Mouse (Mus musculus) myocyte (in vitro differentiated cells): ENCODE data around the gene Hjurp. TPM values are rescaled to one million over a fixed set of nuclear protein-coding genes. Genes with fewer than 3 reads are reported as not detected.

ENCODE experiments used
- H3K27me3 ChIP-seq: one replicate; pipeline ENCODE4 v1.6.1; 2011; ENCODE audit not compliant: control insufficient read depth, insufficient read depth, insufficient read length
- H3K36me3 ChIP-seq: one replicate; pipeline ENCODE4 v1.6.1; 2011; ENCODE audit not compliant: control insufficient read depth, insufficient read depth
- H3K4me2 ChIP-seq: one replicate; pipeline ENCODE4 v1.6.1; 2011; ENCODE audit warnings: low read depth, control low read depth
- H3K4me3 ChIP-seq: one replicate; pipeline ENCODE4 v1.5.1; 2011; ENCODE audit warnings: mild to moderate bottlenecking, control low read depth, moderate library complexity
- H3K79me2 ChIP-seq: one replicate; pipeline ENCODE4 v1.6.1; 2011; ENCODE audit not compliant: control insufficient read depth, insufficient read depth
- H3ac ChIP-seq: one replicate; pipeline ENCODE4 v1.6.1; 2011; ENCODE audit not compliant: control insufficient read depth, insufficient read length
- CEBPB ChIP-seq: IDR thresholded peaks from 2 replicates; pipeline ENCODE4 v1.6.1; 2011; ENCODE audit warnings: mild to moderate bottlenecking, moderate library complexity; ENCODE audit not compliant: poor library complexity, insufficient read depth, severe bottlenecking
- E2F4 ChIP-seq: IDR thresholded peaks from one replicate; pipeline ENCODE4 v1.6.1; 2011; ENCODE audit warnings: mild to moderate bottlenecking, control low read depth, moderate library complexity; ENCODE audit not compliant: insufficient read depth
- MAX ChIP-seq: IDR thresholded peaks from one replicate; pipeline ENCODE4 v1.6.1; 2011; ENCODE audit warnings: low read depth, mild to moderate bottlenecking, control low read depth
- MYOD1 ChIP-seq, 3 experiments: IDR thresholded peaks; one replicate each; pipeline ENCODE4 v1.6.1; 2011; ENCODE audit warnings: control low read depth in 2 of 3, low read depth in 2 of 3, mild to moderate bottlenecking in 2 of 3, moderate library complexity in 1 of 3; ENCODE audit not compliant: insufficient read length in 2 of 3, control insufficient read depth in 1 of 3
- MYOG ChIP-seq, 3 experiments: IDR thresholded peaks; one replicate each; pipeline ENCODE4 v1.6.1; 2011; ENCODE audit warnings: control low read depth in 2 of 3, low read depth in 2 of 3, mild to moderate bottlenecking in 2 of 3; ENCODE audit not compliant: insufficient read length in 2 of 3, control insufficient read depth in 1 of 3, insufficient read depth in 1 of 3
- POLR2A ChIP-seq: IDR thresholded peaks from one replicate; pipeline ENCODE4 v1.6.1; 2011; ENCODE audit warnings: low read depth, mild to moderate bottlenecking, control low read depth, moderate library complexity; ENCODE audit not compliant: insufficient read length
- POLR2AphosphoS2 ChIP-seq: IDR thresholded peaks from one replicate; pipeline ENCODE4 v1.6.1; 2011; ENCODE audit warnings: low read depth, control low read depth; ENCODE audit not compliant: insufficient read length
- REST ChIP-seq: IDR thresholded peaks from one replicate; pipeline ENCODE4 v1.6.1; 2011; ENCODE audit warnings: mild to moderate bottlenecking, control low read depth, moderate library complexity; ENCODE audit not compliant: insufficient read depth, insufficient read length
- SRF ChIP-seq: IDR thresholded peaks from one replicate; pipeline ENCODE4 v1.6.1; 2011; ENCODE audit warnings: low read depth; ENCODE audit not compliant: control insufficient read depth, insufficient read length
- TCF12 ChIP-seq: IDR thresholded peaks from one replicate; pipeline ENCODE4 v1.6.1; 2011; ENCODE audit warnings: mild to moderate bottlenecking, control low read depth; ENCODE audit not compliant: poor library complexity, insufficient read depth, severe bottlenecking
- TCF3 ChIP-seq: IDR thresholded peaks from one replicate; pipeline ENCODE4 v1.6.1; 2011; ENCODE audit warnings: low read depth, control low read depth; ENCODE audit not compliant: insufficient read length
- USF1 ChIP-seq: IDR thresholded peaks from one replicate; pipeline ENCODE4 v1.6.1; 2011; ENCODE audit warnings: low read depth, mild to moderate bottlenecking, control low read depth, moderate library complexity
- polyA plus RNA-seq: library from polyadenylated mRNA; unstranded; fragments of >200 nt; fragmentation: generic; extraction: Trizol; gene quantifications from one replicate; pipeline ENCODE4 v1.2.1, GENCODE M21; 2012; ENCODE audit warnings: missing spikeins

The Hjurp gene
- polyA plus RNA-seq, 1 experiment, result 37.7 TPM

- no peak for TF ChIP-seq USF1
- TF ChIP-seq POLR2A, result no peak
- no peak overlapping the region for H3K4me3 ChIP-seq
- H3K36me3 ChIP-seq, result no peaks in the 10 kb centered on the region
- H3ac ChIP-seq, result no peak overlapping the region
- no peak overlapping the region for H3K4me2 ChIP-seq
- no peaks in the 10 kb centered on the region for H3K79me2 ChIP-seq
- peaks cover 2% of the 10 kb centered on the region for H3K27me3 ChIP-seq
Observed at GRCm38 (mm10) chr1:88298686-88299528, 21.5 kb upstream of the Hjurp start.

GRCm38 (mm10) chr1:88297480-88298258 lies 20.2 kb upstream of the Hjurp start:
- H3ac ChIP-seq, result no peak overlapping the region
- no peaks in the 10 kb centered on the region for H3K36me3 ChIP-seq

GRCm38 (mm10) chr1:88296171-88296920 lies 18.9 kb upstream of the Hjurp start:
- H3K36me3 ChIP-seq, result no peaks in the 10 kb centered on the region
- TF ChIP-seq POLR2AphosphoS2 (no peak), E2F4 (no peak), TCF12 (no peak), CEBPB (no peak), POLR2A (no peak), TCF3 (no peak), SRF (no peak), MAX (no peak)
- peaks cover 5% of the 10 kb centered on the region for H3K27me3 ChIP-seq
- H3K79me2 ChIP-seq, result no peaks in the 10 kb centered on the region
- H3K4me3 ChIP-seq, result no peak overlapping the region
- H3K4me2 ChIP-seq, result no peak overlapping the region
- no peak overlapping the region for H3ac ChIP-seq

More at GRCm38 (mm10) chr1:88297480-88298258, 20.2 kb upstream of the Hjurp start:
- TF ChIP-seq TCF3, result no peak
- TF ChIP-seq REST, result no peak
- no peak overlapping the region for H3K4me3 ChIP-seq
- peaks cover 5% of the 10 kb centered on the region for H3K27me3 ChIP-seq
- H3K79me2 ChIP-seq, result no peaks in the 10 kb centered on the region
- H3K4me2 ChIP-seq, result no peak overlapping the region

- Histone ChIP-seq H3ac (no peak overlapping the region), H3K27me3 (peaks cover 5% of the 10 kb centered on the region)
Observed at GRCm38 (mm10) chr1:88294650-88295049, 17.2 kb upstream of the Hjurp start.

GRCm38 (mm10) chr1:88292057-88292456 lies 14.6 kb upstream of the Hjurp start:
- no peak for TF ChIP-seq E2F4
- TF ChIP-seq MYOD1 (IDR thresholded peaks at IDR 0.05; ENCODE audit: control insufficient read depth in 1 of 3, insufficient read length in 2 of 3, low read depth in 2 of 3), result no peak
- no peak for TF ChIP-seq MYOG (IDR thresholded peaks at IDR 0.05; ENCODE audit: control insufficient read depth in 1 of 3, insufficient read depth in 1 of 3, insufficient read length in 2 of 3, low read depth in 2 of 3)
- no peak for TF ChIP-seq USF1
- TF ChIP-seq REST, result no peak
- TF ChIP-seq TCF12, result no peak
- no peak for TF ChIP-seq CEBPB
- no peak for TF ChIP-seq POLR2A
- TF ChIP-seq SRF, result no peak
- TF ChIP-seq POLR2AphosphoS2, result no peak
- TF ChIP-seq MAX, result no peak
- H3K36me3 ChIP-seq, result no peaks in the 10 kb centered on the region
- H3K27me3 ChIP-seq, result peaks cover 5% of the 10 kb centered on the region
- H3K79me2 ChIP-seq, result no peaks in the 10 kb centered on the region
- no peak overlapping the region for H3ac ChIP-seq
- no peak overlapping the region for H3K4me3 ChIP-seq
- no peak overlapping the region for H3K4me2 ChIP-seq

More at GRCm38 (mm10) chr1:88294650-88295049, 17.2 kb upstream of the Hjurp start:
- no peaks in the 10 kb centered on the region for H3K79me2 ChIP-seq
- no peak overlapping the region for H3K4me3 ChIP-seq
- no peak overlapping the region for H3K4me2 ChIP-seq
- H3K36me3 ChIP-seq, result no peaks in the 10 kb centered on the region
- TF ChIP-seq CEBPB, result no peak
- no peak for TF ChIP-seq TCF3
- no peak for TF ChIP-seq REST
- TF ChIP-seq USF1, result no peak
- TF ChIP-seq E2F4, result no peak
- no peak for TF ChIP-seq MYOG (IDR thresholded peaks at IDR 0.05; ENCODE audit: control insufficient read depth in 1 of 3, insufficient read depth in 1 of 3, insufficient read length in 2 of 3, low read depth in 2 of 3)
- no peak for TF ChIP-seq SRF
- no peak for TF ChIP-seq TCF12
- TF ChIP-seq POLR2AphosphoS2, result no peak
- TF ChIP-seq MYOD1 (IDR thresholded peaks at IDR 0.05; ENCODE audit: control insufficient read depth in 1 of 3, insufficient read length in 2 of 3, low read depth in 2 of 3), result no peak
- TF ChIP-seq MAX, result no peak
- no peak for TF ChIP-seq POLR2A
